Mouse (Mus musculus) CH12.LX (cell line): ENCODE results near the gene G3bp2. TPM values are rescaled to one million over a fixed set of nuclear protein-coding genes. Genes with fewer than 3 reads are reported as not detected.

Experiments used
- DNase-seq: peaks from one replicate; pipeline ENCODE4 v3.0.0-alpha.2; 2013; ENCODE audit errors: extremely low read depth
- H3K27ac ChIP-seq: 2 replicates; pipeline ENCODE4 v1.5.1; 2012; ENCODE audit warnings: low read depth, mild to moderate bottlenecking, control low read depth, moderate library complexity; ENCODE audit not compliant: insufficient read depth
- H3K27me3 ChIP-seq: replicated peaks from 2 replicates; pipeline ENCODE3; 2012; ENCODE audit warnings: inconsistent platforms
- H3K36me3 ChIP-seq, 2 experiments: replicated peaks in 1 of 2; 2 replicates each; pipeline versions ENCODE3 to v1.6.1; 2012; ENCODE audit warnings: inconsistent platforms in 1 of 2, low read length in 1 of 2, mild to moderate bottlenecking in 1 of 2, mixed read lengths in 1 of 2, moderate library complexity in 1 of 2; ENCODE audit not compliant: control insufficient read depth in 1 of 2, insufficient read depth in 1 of 2
- H3K4me1 ChIP-seq, 2 experiments: 2 replicates each; pipeline ENCODE4 v1.6.1; 2012; ENCODE audit warnings: inconsistent platforms in 1 of 2, moderate library complexity in 1 of 2; ENCODE audit not compliant: insufficient read depth in 2 of 2, control insufficient read depth in 1 of 2
- H3K4me2 ChIP-seq: 2 replicates; pipeline ENCODE4 v1.6.1; 2012; ENCODE audit warnings: low read depth, mild to moderate bottlenecking, control low read depth; ENCODE audit not compliant: poor library complexity, insufficient read depth, severe bottlenecking
- H3K4me3 ChIP-seq, 3 experiments: fragments of 150-350 bp in 1 of 3; sonication (generic) in 1 of 3; replicated peaks in 1 of 3; 2 replicates each; pipeline versions ENCODE3 to v1.5.1; 2011 to 2012; ENCODE audit warnings: low read depth in 2 of 3, low read length in 2 of 3, mild to moderate bottlenecking in 2 of 3, moderate library complexity in 2 of 3, control low read depth in 1 of 3, improper control_type of control experiment in 1 of 3, inconsistent platforms in 1 of 3, mixed read lengths in 1 of 3; ENCODE audit not compliant: poor library complexity in 1 of 3
- H3K79me2 ChIP-seq: replicated peaks from 2 replicates; pipeline ENCODE4 v1.6.1; 2012; ENCODE audit warnings: mild to moderate bottlenecking, moderate library complexity; ENCODE audit not compliant: control insufficient read depth, poor library complexity, insufficient read depth, severe bottlenecking; ENCODE audit errors: extremely low read depth
- H3K9ac ChIP-seq: 2 replicates; pipeline ENCODE4 v1.6.1; 2012; ENCODE audit warnings: low read depth, mild to moderate bottlenecking, control low read depth, moderate library complexity; ENCODE audit not compliant: insufficient read depth
- H3K9me3 ChIP-seq: replicated peaks from 2 replicates; pipeline ENCODE3; 2012; ENCODE audit warnings: low read length, inconsistent platforms, mixed read lengths
- GABPA ChIP-seq: IDR thresholded peaks from 2 replicates; pipeline ENCODE4 v1.6.1; 2012; ENCODE audit warnings: low read depth, low read length, improper control_type of control experiment, inconsistent platforms; ENCODE audit not compliant: insufficient replicate concordance
- IRF4 ChIP-seq: IDR thresholded peaks from 2 replicates; pipeline ENCODE4 v1.6.1; 2014; ENCODE audit warnings: low read depth, mild to moderate bottlenecking, inconsistent platforms, low read length, improper control_type of control experiment
- JUN ChIP-seq: IDR thresholded peaks from 2 replicates; pipeline ENCODE4 v1.6.1; 2011; ENCODE audit warnings: low read depth, mild to moderate bottlenecking, low read length, improper control_type of control experiment, moderate library complexity; ENCODE audit not compliant: insufficient read depth
- MAFK ChIP-seq: IDR thresholded peaks from 2 replicates; pipeline ENCODE4 v1.6.1; 2011; ENCODE audit warnings: low read length, improper control_type of control experiment; ENCODE audit not compliant: insufficient replicate concordance
- MAX ChIP-seq: IDR thresholded peaks from 2 replicates; pipeline ENCODE4 v1.6.1; 2011; ENCODE audit warnings: low read length, improper control_type of control experiment
- MEF2A ChIP-seq: IDR thresholded peaks from 2 replicates; pipeline ENCODE4 v1.6.1; 2014; ENCODE audit warnings: low read depth, mild to moderate bottlenecking, inconsistent platforms, low read length, improper control_type of control experiment, borderline replicate concordance
- MXI1 ChIP-seq: IDR thresholded peaks from 2 replicates; pipeline ENCODE4 v1.6.1; 2011; ENCODE audit warnings: mild to moderate bottlenecking, low read depth, low read length, improper control_type of control experiment
- MYC ChIP-seq: IDR thresholded peaks from 2 replicates; pipeline ENCODE4 v1.6.1; 2011; ENCODE audit warnings: low read depth, mild to moderate bottlenecking, improper control_type of control experiment, low read length
- NRF1 ChIP-seq: IDR thresholded peaks from 2 replicates; pipeline ENCODE4 v1.6.1; 2014; ENCODE audit warnings: low read depth, mild to moderate bottlenecking, inconsistent platforms, low read length, improper control_type of control experiment, moderate library complexity
- PAX5 ChIP-seq: IDR thresholded peaks from 2 replicates; pipeline ENCODE4 v1.6.1; 2012; ENCODE audit warnings: low read length, inconsistent platforms, mixed read lengths
- POLR2AphosphoS2 ChIP-seq: IDR thresholded peaks from 2 replicates; pipeline ENCODE4 v1.6.1; 2011; ENCODE audit warnings: low read depth, low read length, improper control_type of control experiment
- UBTF ChIP-seq: IDR thresholded peaks from 2 replicates; pipeline ENCODE4 v1.6.1; 2012; ENCODE audit warnings: low read depth, mild to moderate bottlenecking, inconsistent platforms, low read length, improper control_type of control experiment, moderate library complexity
- USF1 ChIP-seq: IDR thresholded peaks from 2 replicates; pipeline ENCODE4 v1.6.1; 2014; ENCODE audit warnings: low read depth, mild to moderate bottlenecking, inconsistent platforms, low read length, improper control_type of control experiment
- ZKSCAN1 ChIP-seq: IDR thresholded peaks from 2 replicates; pipeline ENCODE4 v1.6.1; 2012; ENCODE audit warnings: low read depth, inconsistent platforms, low read length, improper control_type of control experiment, borderline replicate concordance
- ZNF384 ChIP-seq: IDR thresholded peaks from 2 replicates; pipeline ENCODE4 v1.6.1; 2012; ENCODE audit warnings: low read depth, low read length, improper control_type of control experiment, inconsistent platforms
- dilution Hi-C: fragments of 300-500 bp; cut with MboI; formaldehyde crosslinking; loops from 2 replicates; pipeline ENCODE4 v1.14.3; 2020; ENCODE audit warnings: low sequenced_read_pairs; ENCODE audit not compliant: extremely low pct_unique_long_range_greater_than_20kb, extremely low pct_ligation_motif_present
- in situ Hi-C: fragments of 300-500 bp; cut with MboI; formaldehyde crosslinking; loops from 3 replicates; pipeline ENCODE4 v1.14.3; 2019; ENCODE audit warnings: low sequenced_read_pairs, low pct_ligation_motif_present, low pct_unique_long_range_greater_than_20kb, mixed read lengths
- polyA plus RNA-seq: library from polyadenylated mRNA; unstranded; fragments of >175 nt; gene quantifications from 2 replicates; pipeline ENCODE4 v1.2.1, GENCODE M21; 2012; ENCODE audit warnings: low read depth; ENCODE audit not compliant: insufficient read length
- total RNA-seq, 2 experiments: library from RNA; depleted of rRNA; stranded (reverse); fragments of 300-350 nt in 1 of 2; fragments of >200 nt in 1 of 2; gene quantifications; 2 replicates each; pipeline ENCODE4 v1.2.3; 2012 to 2014

G3bp2 gene
- total and polyA plus RNA-seq, 3 experiments: 38.8 to 114 (median 99.7) TPM

GRCm38 (mm10) chr5:92082821-92083401 is 608 bp downstream of the G3bp2 start:
- dilution Hi-C loops (no loop called here), in situ Hi-C loops (no loop called here)
- peak overlapping the region; percentile 72 for H3K4me2 ChIP-seq
- H3K27me3 ChIP-seq: no peaks in the 10 kb centered on the region
- H3K79me2 ChIP-seq: peaks cover 46% of the 10 kb centered on the region
- H3K36me3 ChIP-seq: peaks cover 0 to 9% of the 10 kb centered on the region in 2 experiments
- peak overlapping the region; percentile 95 for H3K27ac ChIP-seq
- H3K4me1 ChIP-seq: peaks cover 4 to 42% of the 10 kb centered on the region in 2 experiments; a peak in 3 of 4 replicates
- no peaks in the 10 kb centered on the region for H3K9me3 ChIP-seq
- peak; percentile 48 for DNase-seq
- TF ChIP-seq UBTF: 0 out of 2 replicates have a peak, but pooled peaks have one; percentile 4
- no peak for TF ChIP-seq PAX5
- peak overlapping the region; percentile 96 to 99 (median 98) for H3K4me3 ChIP-seq
- H3K9ac ChIP-seq: peak overlapping the region; percentile 81

GRCm38 (mm10) chr5:92081326-92081725 is 2.2 kb downstream of the G3bp2 start:
- in situ Hi-C loops: no loop called here
- dilution Hi-C loops: no loop called here
- Histone ChIP-seq H3K27me3 (no peaks in the 10 kb centered on the region), H3K4me2 (peak overlapping the region; percentile 72), H3K79me2 (peaks cover 61% of the 10 kb centered on the region), H3K27ac (no peak overlapping the region), H3K4me3 (peak overlapping the region in 2 of 3 experiments; percentile 96 to 99), H3K9me3 (no peaks in the 10 kb centered on the region), H3K4me1 (peaks cover 4 to 45% of the 10 kb centered on the region in 2 experiments; a peak in 3 of 4 replicates), H3K36me3 (peaks cover 0 to 20% of the 10 kb centered on the region in 2 experiments), H3K9ac (peak overlapping the region; percentile 81)
- no peak for DNase-seq
- TF ChIP-seq NRF1: no peak
- TF ChIP-seq MEF2A: no peak
- no peak for TF ChIP-seq POLR2AphosphoS2
- TF ChIP-seq IRF4: no peak
- TF ChIP-seq JUN: no peak
- no peak for TF ChIP-seq GABPA
- no peak for TF ChIP-seq MXI1
- no peak for TF ChIP-seq USF1
- TF ChIP-seq MAX: no peak

GRCm38 (mm10) chr5:92080400-92080799 is 3.1 kb downstream of the G3bp2 start:
- peaks cover 0 to 21% of the 10 kb centered on the region in 2 experiments for H3K36me3 ChIP-seq
- dilution Hi-C loops: no loop called here
- TF ChIP-seq USF1: no peak
- no peak for TF ChIP-seq MYC
- TF ChIP-seq ZKSCAN1: no peak
- TF ChIP-seq ZNF384: no peak
- no peak for TF ChIP-seq MXI1
- TF ChIP-seq MAFK: no peak
- TF ChIP-seq, all 38 proteins: peak for 0
- H3K4me1 ChIP-seq: peaks cover 4 to 45% of the 10 kb centered on the region in 2 experiments; a peak in 3 of 4 replicates
- H3K27me3 ChIP-seq: no peaks in the 10 kb centered on the region
- no peak overlapping the region for H3K4me3 ChIP-seq
- peaks cover 71% of the 10 kb centered on the region for H3K79me2 ChIP-seq
- in situ Hi-C loops: no loop called here
- H3K9ac ChIP-seq: no peak overlapping the region
- no peak for DNase-seq
- 0 out of 2 replicates have a peak overlapping the region, but pooled peaks have one; percentile 12 for H3K4me2 ChIP-seq
- no peak overlapping the region for H3K27ac ChIP-seq
- H3K9me3 ChIP-seq: no peaks in the 10 kb centered on the region
